Mouse (Mus musculus) heart, embryonic 10.5 days (tissue): Measurements from ENCODE around the gene B2m. TPM values are rescaled to one million over a fixed set of nuclear protein-coding genes. Genes with fewer than 3 reads are reported as not detected.

Experiments
- DNase-seq: peaks from one replicate; pipeline ENCODE4 v3.0.0-alpha.2; 2017; ENCODE audit warnings: low spot score
- H3K27ac ChIP-seq: fragments of 300-500 bp; sonication (generic); 2 replicates; pipeline ENCODE4 v1.5.1; 2016; ENCODE audit warnings: mild to moderate bottlenecking
- H3K27me3 ChIP-seq: fragments of 300-500 bp; sonication (generic); 2 replicates; pipeline ENCODE4 v1.6.1; 2016; ENCODE audit warnings: mild to moderate bottlenecking; ENCODE audit not compliant: poor library complexity, insufficient read depth, severe bottlenecking
- H3K36me3 ChIP-seq: fragments of 300-500 bp; sonication (generic); 2 replicates; pipeline ENCODE4 v1.6.1; 2016; ENCODE audit warnings: mild to moderate bottlenecking, moderate library complexity
- H3K4me1 ChIP-seq: fragments of 300-500 bp; sonication (generic); 2 replicates; pipeline ENCODE4 v1.6.1; 2016; ENCODE audit warnings: mild to moderate bottlenecking
- H3K4me3 ChIP-seq: fragments of 300-500 bp; sonication (generic); 2 replicates; pipeline ENCODE4 v1.5.1; 2016; ENCODE audit warnings: mild to moderate bottlenecking, moderate library complexity
- H3K9me3 ChIP-seq: fragments of 300-500 bp; sonication (generic); 2 replicates; pipeline ENCODE4 v1.6.1; 2016; ENCODE audit warnings: mild to moderate bottlenecking, moderate library complexity
- WGBS: fragments of 180-500 bp; shearing (Covaris S2); methylation state at CpG from one replicate; pipeline ENCODE4 v1.1.7; 2016; 5-methylcytosine and 5-hydroxymethylcytosine counted together
- polyA plus RNA-seq: library from polyadenylated mRNA; unstranded; fragments of >200 nt; fragmentation: Nextera tagmentation; extraction: Ambion mirVana; gene quantifications from 2 replicates; pipeline ENCODE4 v1.2.1, GENCODE M21; 2016

B2m gene
- polyA plus RNA-seq, 1 experiment from 2014 or later: 143 TPM

- Histone ChIP-seq H3K27me3 (no peaks in the 10 kb centered on the region), H3K4me3 (no peak overlapping the region), H3K4me1 (peaks cover 10% of the 10 kb centered on the region), H3K27ac (no peak overlapping the region), H3K36me3 (peaks cover 22% of the 10 kb centered on the region), H3K9me3 (no peaks in the 10 kb centered on the region)
- WGBS: 87% methylated on average over 2 of the region's 2 CpGs
- DNase-seq: no peak
Measured at GRCm38 (mm10) chr2:122154479-122154878, 7.0 kb downstream of the B2m start.

- Histone ChIP-seq H3K4me3 (no peak overlapping the region), H3K36me3 (peaks cover 22% of the 10 kb centered on the region), H3K9me3 (no peaks in the 10 kb centered on the region), H3K27ac (no peak overlapping the region), H3K4me1 (peaks cover 10% of the 10 kb centered on the region), H3K27me3 (no peaks in the 10 kb centered on the region)
- 81% methylated on average over 2 of the region's 2 CpGs for WGBS
- no peak for DNase-seq
Measured at GRCm38 (mm10) chr2:122155292-122155691, 7.8 kb downstream of the B2m start.

- no peak overlapping the region for H3K27ac ChIP-seq
- peaks cover 20% of the 10 kb centered on the region for H3K36me3 ChIP-seq
- DNase-seq: no peak
- no peak overlapping the region for H3K4me3 ChIP-seq
- no peaks in the 10 kb centered on the region for H3K9me3 ChIP-seq
- no peaks in the 10 kb centered on the region for H3K27me3 ChIP-seq
- H3K4me1 ChIP-seq: peaks cover 12% of the 10 kb centered on the region
- WGBS: 85% methylated on average over 4 of the region's 4 CpGs
Measured at GRCm38 (mm10) chr2:122156051-122156700, 8.7 kb downstream of the B2m start.

- Histone ChIP-seq H3K9me3 (no peaks in the 10 kb centered on the region), H3K36me3 (peaks cover 12% of the 10 kb centered on the region), H3K4me1 (peaks cover 19% of the 10 kb centered on the region), H3K27me3 (no peaks in the 10 kb centered on the region), H3K4me3 (no peak overlapping the region), H3K27ac (no peak overlapping the region)
- no peak for DNase-seq
Measured at GRCm38 (mm10) chr2:122157561-122157960, 10.1 kb downstream of the B2m start.

GRCm38 (mm10) chr2:122158362-122158802 lies 10.9 kb downstream of the B2m start:
- 37% methylated on average over 6 of the region's 6 CpGs for WGBS
- no peaks in the 10 kb centered on the region for H3K9me3 ChIP-seq
- no peak for DNase-seq
- H3K36me3 ChIP-seq: peaks cover 12% of the 10 kb centered on the region
- no peaks in the 10 kb centered on the region for H3K27me3 ChIP-seq
- H3K27ac ChIP-seq: no peak overlapping the region
- peaks cover 19% of the 10 kb centered on the region for H3K4me1 ChIP-seq
- no peak overlapping the region for H3K4me3 ChIP-seq

- H3K4me1 ChIP-seq: peaks cover 19% of the 10 kb centered on the region
- H3K27ac ChIP-seq: no peak overlapping the region
- H3K4me3 ChIP-seq: no peak overlapping the region
- no peaks in the 10 kb centered on the region for H3K27me3 ChIP-seq
- no peaks in the 10 kb centered on the region for H3K9me3 ChIP-seq
- 80% methylated on average over 6 of the region's 6 CpGs for WGBS
- DNase-seq: no peak
- peaks cover 7% of the 10 kb centered on the region for H3K36me3 ChIP-seq
Measured at GRCm38 (mm10) chr2:122159667-122160066, 12.2 kb downstream of the B2m start.

GRCm38 (mm10) chr2:122160680-122161079 lies 13.2 kb downstream of the B2m start, which contains the start of gene Trim69:
TSS of gene Trim69 (plus strand) at chr2:122160700.
- WGBS: 42% methylated on average over 2 of the region's 2 CpGs
- Histone ChIP-seq H3K36me3 (no peaks in the 10 kb centered on the region), H3K4me1 (peaks cover 19% of the 10 kb centered on the region), H3K27me3 (no peaks in the 10 kb centered on the region), H3K27ac (peak within 1 kb of the TSS; percentile 47; the same call in 1 of the 2 replicates), H3K4me3 (no peak within 1 kb of the TSS), H3K9me3 (no peaks in the 10 kb centered on the region)
- DNase-seq: peak; percentile 91

- Histone ChIP-seq H3K4me1 (peaks cover 19% of the 10 kb centered on the region), H3K27me3 (no peaks in the 10 kb centered on the region), H3K36me3 (no peaks in the 10 kb centered on the region), H3K9me3 (no peaks in the 10 kb centered on the region), H3K27ac (peak overlapping the region; percentile 47; the same call in 1 of the 2 replicates), H3K4me3 (no peak overlapping the region)
- 17% methylated on average over 4 of the region's 4 CpGs for WGBS
- peak; percentile 67 for DNase-seq
Measured at GRCm38 (mm10) chr2:122161542-122161941, 14.1 kb downstream of the B2m start.

GRCm38 (mm10) chr2:122162529-122162928 lies 15.0 kb downstream of the B2m start:
- DNase-seq: peak; percentile 13
- H3K4me1 ChIP-seq: peaks cover 19% of the 10 kb centered on the region
- no peaks in the 10 kb centered on the region for H3K27me3 ChIP-seq
- 79% methylated on average over 2 of the region's 2 CpGs for WGBS
- no peak overlapping the region for H3K27ac ChIP-seq
- no peaks in the 10 kb centered on the region for H3K9me3 ChIP-seq
- no peaks in the 10 kb centered on the region for H3K36me3 ChIP-seq
- no peak overlapping the region for H3K4me3 ChIP-seq

- Histone ChIP-seq H3K9me3 (no peaks in the 10 kb centered on the region), H3K27me3 (no peaks in the 10 kb centered on the region), H3K27ac (no peak overlapping the region), H3K4me3 (no peak overlapping the region), H3K36me3 (no peaks in the 10 kb centered on the region), H3K4me1 (peaks cover 13% of the 10 kb centered on the region)
- 70% methylated on average over 13 of the region's 13 CpGs for WGBS
- DNase-seq: peak; percentile 71
Measured at GRCm38 (mm10) chr2:122163430-122164195, 16.1 kb downstream of the B2m start.

GRCm38 (mm10) chr2:122164293-122164692 lies 16.8 kb downstream of the B2m start:
- no peak overlapping the region for H3K4me3 ChIP-seq
- H3K27ac ChIP-seq: no peak overlapping the region
- no peak for DNase-seq
- no peaks in the 10 kb centered on the region for H3K27me3 ChIP-seq
- 78% methylated on average over 11 of the region's 11 CpGs for WGBS
- no peaks in the 10 kb centered on the region for H3K36me3 ChIP-seq
- no peaks in the 10 kb centered on the region for H3K9me3 ChIP-seq
- peaks cover 9% of the 10 kb centered on the region; the same call in 1 of the 2 replicates for H3K4me1 ChIP-seq

GRCm38 (mm10) chr2:122171292-122171691 lies 23.8 kb downstream of the B2m start:
- Histone ChIP-seq H3K4me3 (no peak overlapping the region), H3K36me3 (no peaks in the 10 kb centered on the region), H3K27ac (no peak overlapping the region), H3K27me3 (no peaks in the 10 kb centered on the region), H3K9me3 (no peaks in the 10 kb centered on the region), H3K4me1 (no peaks in the 10 kb centered on the region)
- no peak for DNase-seq
- 68% methylated on average over 6 of the region's 6 CpGs for WGBS

- Histone ChIP-seq H3K4me1 (no peaks in the 10 kb centered on the region), H3K27me3 (no peaks in the 10 kb centered on the region), H3K36me3 (no peaks in the 10 kb centered on the region), H3K4me3 (no peak overlapping the region), H3K9me3 (no peaks in the 10 kb centered on the region), H3K27ac (no peak overlapping the region)
- 89% methylated on average over 2 of the region's 2 CpGs for WGBS
- no peak for DNase-seq
Measured at GRCm38 (mm10) chr2:122172188-122172587, 24.7 kb downstream of the B2m start.
